Mouse (Mus musculus) midbrain, embryonic 16.5 days (tissue): ENCODE data around the gene Aak1. TPM values are rescaled to one million over a fixed set of nuclear protein-coding genes. Genes with fewer than 3 reads are reported as not detected.
"Not testable (repeated sequence)": the region's sequence is repeated elsewhere in the genome, so short reads cannot be mapped to it uniquely, and the experiment has no call there.

Experiments used
- ATAC-seq: fragments of 200-750 bp; cut with Nextera tagmentation; 2 replicates; pipeline ENCODE4 v1.8.0; 2017; ENCODE audit warnings: moderate TSS enrichment
- H3K27ac ChIP-seq: fragments of 300-500 bp; sonication (generic); 2 replicates; pipeline ENCODE4 v1.5.1; 2014; ENCODE audit warnings: mild to moderate bottlenecking, low read length, mixed read lengths
- H3K27me3 ChIP-seq: fragments of 300-500 bp; sonication (generic); 2 replicates; pipeline ENCODE4 v1.6.1; 2014; ENCODE audit warnings: low read depth, low read length, mixed read lengths; ENCODE audit not compliant: control insufficient read depth, insufficient read depth
- H3K36me3 ChIP-seq: fragments of 300-500 bp; sonication (generic); 2 replicates; pipeline ENCODE4 v1.6.1; 2014; ENCODE audit warnings: mild to moderate bottlenecking, low read length, moderate library complexity, mixed read lengths; ENCODE audit not compliant: control insufficient read depth, insufficient read depth
- H3K4me1 ChIP-seq: fragments of 300-500 bp; sonication (generic); 2 replicates; pipeline ENCODE4 v1.6.1; 2014; ENCODE audit warnings: mild to moderate bottlenecking, low read length, mixed read lengths; ENCODE audit not compliant: control insufficient read depth, insufficient read depth
- H3K4me2 ChIP-seq: fragments of 300-500 bp; sonication (generic); 2 replicates; pipeline ENCODE4 v1.6.1; 2014; ENCODE audit warnings: mild to moderate bottlenecking, low read length, mixed read lengths
- H3K4me3 ChIP-seq: fragments of 300-500 bp; sonication (generic); 2 replicates; pipeline ENCODE4 v1.5.1; 2014; ENCODE audit warnings: low read depth, mild to moderate bottlenecking, low read length, moderate library complexity, mixed read lengths
- H3K9ac ChIP-seq: fragments of 300-500 bp; sonication (generic); 2 replicates; pipeline ENCODE4 v1.6.1; 2014; ENCODE audit warnings: low read depth, low read length, mixed read lengths
- H3K9me3 ChIP-seq: fragments of 300-500 bp; sonication (generic); replicated peaks from 2 replicates; pipeline ENCODE4 v1.6.1; 2014; ENCODE audit warnings: mild to moderate bottlenecking, low read length, mixed read lengths; ENCODE audit not compliant: control insufficient read depth, poor library complexity, severe bottlenecking
- WGBS: fragments of 180-500 bp; shearing (Covaris S2); extraction: QIAGEN DNeasy Blood & Tissue Kit; methylation state at CpG from one replicate; pipeline ENCODE4 v1.1.7; 2014; 5-methylcytosine and 5-hydroxymethylcytosine counted together
- polyA plus RNA-seq: library from polyadenylated mRNA; unstranded; fragments of >200 nt; fragmentation: Nextera tagmentation; extraction: Ambion mirVana; gene quantifications from 2 replicates; pipeline ENCODE4 v1.2.1, GENCODE M21; 2015

Gene Aak1
- polyA plus RNA-seq, 1 experiment from 2014 or later = 44.6 TPM

DNA sequence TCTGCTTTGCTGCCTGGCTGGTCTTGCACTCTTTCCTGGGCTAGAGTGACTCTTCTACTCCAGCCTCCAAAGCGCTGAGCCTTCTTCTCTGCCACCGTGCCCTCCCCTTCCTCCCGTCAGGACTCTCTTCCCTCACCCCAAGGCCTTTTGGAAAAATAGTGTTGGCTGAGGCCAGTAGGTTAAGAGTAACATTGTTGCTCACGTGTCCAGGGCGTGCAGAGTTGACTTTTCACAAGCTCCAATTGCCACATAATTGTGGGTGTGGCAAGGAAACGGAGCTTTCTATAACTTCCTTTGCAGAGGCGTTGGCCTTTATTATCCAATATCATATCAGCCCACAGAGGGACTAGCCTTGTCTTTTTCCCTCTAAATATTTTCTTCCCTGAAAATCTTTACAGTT, 177.7 kb downstream of the Aak1 start:
- H3K9ac ChIP-seq = no peak overlapping the region
- no peak overlapping the region for H3K4me2 ChIP-seq
- H3K4me1 ChIP-seq = no peaks in the 10 kb centered on the region
- peaks cover 16% of the 10 kb centered on the region for H3K36me3 ChIP-seq
- no peaks in the 10 kb centered on the region for H3K27me3 ChIP-seq
- no peaks in the 10 kb centered on the region for H3K9me3 ChIP-seq
- H3K27ac ChIP-seq = no peak overlapping the region
- ATAC-seq = no peak
- no peak overlapping the region for H3K4me3 ChIP-seq
- 88% methylated on average over 7 of the region's 7 CpGs for WGBS

DNA sequence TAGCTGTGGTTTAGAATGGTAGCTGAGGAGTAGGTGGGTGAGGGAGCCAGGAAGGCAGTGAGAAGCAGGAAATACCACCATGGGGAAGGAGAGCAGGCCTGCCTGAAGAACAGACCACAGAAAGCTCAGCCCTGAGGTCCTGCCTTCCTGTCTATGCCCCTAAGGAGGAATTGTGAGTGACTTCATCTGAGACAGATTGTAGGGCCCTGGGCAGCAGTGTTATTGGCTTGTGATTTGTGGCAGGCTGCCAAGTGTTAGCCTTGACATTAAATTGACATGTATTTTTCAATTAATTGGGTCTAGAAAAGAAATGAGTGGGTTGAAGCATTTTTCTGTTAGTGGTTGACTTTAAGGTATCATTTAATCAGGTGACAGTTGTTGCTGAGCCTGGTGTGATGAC, 179.6 kb downstream of the Aak1 start:
- Histone ChIP-seq H3K36me3 (peaks cover 10% of the 10 kb centered on the region; the same call in 1 of the 2 replicates), H3K4me2 (no peak overlapping the region), H3K4me1 (no peaks in the 10 kb centered on the region), H3K27me3 (no peaks in the 10 kb centered on the region), H3K9ac (no peak overlapping the region), H3K4me3 (no peak overlapping the region), H3K9me3 (no peaks in the 10 kb centered on the region), H3K27ac (no peak overlapping the region)
- ATAC-seq = no peak

DNA sequence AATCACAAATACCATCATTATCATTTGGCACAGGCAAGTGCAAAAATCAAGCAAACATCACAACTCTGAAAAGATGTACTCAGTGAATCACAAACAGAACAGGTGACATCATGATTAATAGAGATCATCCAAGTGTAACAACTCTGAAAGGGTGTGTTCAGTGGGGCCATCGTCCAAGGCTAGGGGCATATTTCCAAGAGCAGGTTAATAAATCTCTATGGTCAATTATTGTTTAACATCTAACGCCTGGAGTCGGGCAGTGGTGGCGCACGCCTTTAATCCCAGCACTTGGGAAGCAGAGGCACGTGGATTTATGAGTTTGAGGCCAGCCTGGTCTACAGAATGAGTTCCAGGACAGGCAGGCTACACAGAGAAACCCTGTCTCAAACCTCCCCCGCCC, 182.0 kb downstream of the Aak1 start:
- H3K9ac ChIP-seq, H3K9me3 ChIP-seq, ATAC-seq, H3K36me3 ChIP-seq, H3K27me3 ChIP-seq, H3K27ac ChIP-seq, H3K4me1 ChIP-seq, H3K4me2 ChIP-seq, H3K4me3 ChIP-seq: not testable (repeated sequence)
- WGBS = 89% methylated on average over 7 of the region's 7 CpGs

DNA sequence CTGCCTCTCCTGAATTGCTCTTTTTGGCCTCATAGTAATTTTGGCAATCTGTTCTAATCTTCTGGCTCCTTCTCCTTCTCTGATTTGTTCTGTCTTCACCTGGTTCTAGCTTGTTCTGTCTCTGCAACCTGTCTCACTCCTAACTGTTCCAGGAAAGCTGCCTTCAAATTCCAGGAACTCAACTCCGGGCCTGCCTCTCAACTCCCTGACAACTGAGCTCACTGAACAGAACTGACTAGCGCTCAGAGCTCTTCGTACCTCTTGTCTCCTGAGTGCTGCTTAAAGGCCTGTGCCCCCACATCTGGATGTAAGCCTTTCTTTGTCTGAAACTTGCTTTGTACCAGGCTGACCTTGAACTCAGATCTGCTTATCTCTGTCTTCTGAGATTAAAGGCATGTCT, 183.1 kb downstream of the Aak1 start:
- no peak overlapping the region for H3K27ac ChIP-seq
- no peak overlapping the region for H3K9ac ChIP-seq
- H3K36me3 ChIP-seq = no peaks in the 10 kb centered on the region
- 91% methylated on average over 3 of the region's 3 CpGs for WGBS
- no peaks in the 10 kb centered on the region for H3K4me1 ChIP-seq
- H3K4me3 ChIP-seq = no peak overlapping the region
- no peak for ATAC-seq
- H3K9me3 ChIP-seq = no peaks in the 10 kb centered on the region
- no peaks in the 10 kb centered on the region for H3K27me3 ChIP-seq
- no peak overlapping the region for H3K4me2 ChIP-seq

DNA sequence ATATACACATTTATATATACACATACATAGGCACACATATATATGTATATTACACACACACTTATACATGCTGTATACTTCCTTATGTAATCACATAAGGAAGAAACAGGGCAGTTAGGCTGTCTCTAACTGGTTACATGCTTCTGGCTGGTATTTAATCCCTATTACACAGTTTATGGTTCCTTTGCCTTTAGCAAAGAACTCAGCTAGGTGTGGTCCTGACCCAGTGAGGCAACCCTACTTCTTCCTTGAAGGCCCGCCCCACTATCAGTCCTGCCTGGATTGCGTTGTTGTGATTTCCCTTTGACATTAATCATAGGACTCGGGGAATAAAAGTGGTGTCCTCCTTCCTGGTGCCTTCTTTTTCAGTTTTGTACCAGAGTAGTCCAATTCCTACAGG, 185.1 kb downstream of the Aak1 start:
- H3K27me3 ChIP-seq = no peaks in the 10 kb centered on the region
- no peaks in the 10 kb centered on the region for H3K9me3 ChIP-seq
- H3K4me3 ChIP-seq = no peak overlapping the region
- no peak overlapping the region for H3K27ac ChIP-seq
- H3K9ac ChIP-seq = no peak overlapping the region
- ATAC-seq = no peak
- H3K4me1 ChIP-seq = no peaks in the 10 kb centered on the region
- H3K36me3 ChIP-seq = no peaks in the 10 kb centered on the region
- 92% methylated on average over 3 of the region's 3 CpGs for WGBS
- no peak overlapping the region for H3K4me2 ChIP-seq

DNA sequence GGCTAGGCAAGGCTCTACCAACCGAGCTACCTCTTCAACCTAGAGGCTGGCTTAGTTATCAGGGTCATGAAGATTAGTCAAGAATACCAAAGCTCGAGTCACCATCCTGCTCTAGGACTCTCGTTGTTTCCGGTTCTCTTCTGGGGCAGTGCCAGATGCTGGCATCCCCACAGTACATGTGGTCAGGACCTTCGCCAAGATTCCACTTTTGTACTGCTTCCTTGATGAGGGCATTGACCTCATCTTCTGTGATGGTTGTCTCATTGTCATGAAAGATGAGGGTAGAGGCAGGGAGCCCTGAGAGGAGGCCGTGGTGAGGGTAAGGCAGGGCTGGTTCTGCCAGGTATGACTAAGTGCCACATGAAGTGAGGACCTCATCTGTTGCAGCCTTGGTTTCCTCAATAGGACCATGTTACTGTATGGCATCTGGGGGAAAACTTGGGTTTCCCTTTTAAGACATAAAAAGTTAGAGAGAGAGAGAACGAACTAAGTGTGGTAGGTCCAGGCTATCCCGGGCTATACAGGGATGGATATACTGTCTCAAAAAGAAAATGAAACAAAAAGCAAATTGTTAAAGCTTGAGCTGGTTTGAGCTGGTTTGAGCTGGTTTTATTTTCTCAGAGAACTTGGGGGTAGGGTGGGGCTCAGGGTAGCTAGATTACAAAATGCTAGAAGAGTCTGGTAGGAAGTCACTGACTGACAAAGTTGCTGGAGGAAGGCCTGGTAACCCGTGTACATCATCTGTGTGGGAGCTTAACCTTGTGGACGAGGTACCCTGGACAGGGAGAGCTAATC, 188.7 kb downstream of the Aak1 start:
- WGBS = 84% methylated on average over 10 of the region's 10 CpGs
- H3K4me2 ChIP-seq = no peak overlapping the region
- ATAC-seq = no peak
- no peaks in the 10 kb centered on the region for H3K9me3 ChIP-seq
- H3K36me3 ChIP-seq = no peaks in the 10 kb centered on the region
- no peak overlapping the region for H3K4me3 ChIP-seq
- H3K4me1 ChIP-seq = no peaks in the 10 kb centered on the region
- no peak overlapping the region for H3K27ac ChIP-seq
- H3K9ac ChIP-seq = no peak overlapping the region
- H3K27me3 ChIP-seq = no peaks in the 10 kb centered on the region

DNA sequence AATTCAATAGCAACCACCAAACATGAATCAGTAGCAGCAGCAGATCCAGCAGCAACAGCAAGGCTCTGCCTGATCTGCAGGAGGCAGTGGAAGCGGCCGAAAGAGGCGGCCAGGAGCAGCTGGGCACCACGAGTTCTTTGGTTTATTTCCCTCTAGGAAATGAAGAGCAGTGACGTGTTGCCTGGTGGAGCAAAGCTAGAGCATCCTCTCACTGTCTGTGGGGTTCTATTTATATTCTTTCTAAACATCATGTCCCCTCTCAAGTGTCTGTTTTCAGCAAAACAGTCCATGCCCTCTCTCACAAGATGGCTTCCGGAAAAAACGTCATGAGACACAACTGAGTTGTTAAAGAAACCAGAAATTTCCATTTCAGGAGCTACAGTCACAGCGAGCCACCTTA, 189.8 kb downstream of the Aak1 start:
- Histone ChIP-seq H3K4me2 (no peak overlapping the region), H3K27ac (no peak overlapping the region), H3K36me3 (no peaks in the 10 kb centered on the region), H3K9ac (no peak overlapping the region), H3K9me3 (no peaks in the 10 kb centered on the region), H3K4me1 (peaks cover 10% of the 10 kb centered on the region), H3K27me3 (no peaks in the 10 kb centered on the region), H3K4me3 (no peak overlapping the region)
- WGBS = 86% methylated on average over 8 of the region's 8 CpGs
- no peak for ATAC-seq

DNA sequence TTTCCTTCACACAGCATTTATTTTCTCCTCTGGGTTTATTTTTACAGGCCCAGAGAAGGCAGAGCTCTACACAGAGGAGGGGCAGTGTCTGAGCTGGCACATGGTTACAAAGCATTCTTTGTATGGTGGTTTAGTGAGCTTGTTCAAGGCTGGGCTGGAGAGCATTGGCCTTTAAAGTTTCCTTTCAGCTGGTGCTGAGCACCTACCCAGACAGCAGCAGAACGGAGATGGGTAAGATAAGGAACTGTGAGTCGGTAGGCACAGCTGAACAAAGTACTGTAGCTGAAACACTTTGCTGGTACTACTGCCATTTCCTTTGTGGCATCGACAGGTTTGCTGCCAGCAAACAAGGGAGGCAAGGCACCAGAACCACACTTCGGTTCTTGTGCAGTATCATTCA, 191.7 kb downstream of the Aak1 start:
- Histone ChIP-seq H3K9me3 (no peaks in the 10 kb centered on the region), H3K36me3 (no peaks in the 10 kb centered on the region), H3K4me3 (no peak overlapping the region), H3K27me3 (no peaks in the 10 kb centered on the region), H3K9ac (no peak overlapping the region), H3K27ac (no peak overlapping the region; the same call in 1 of the 2 replicates), H3K4me2 (no peak overlapping the region), H3K4me1 (peaks cover 15% of the 10 kb centered on the region)
- WGBS = 83% methylated on average over 4 of the region's 4 CpGs
- ATAC-seq = no peak

DNA sequence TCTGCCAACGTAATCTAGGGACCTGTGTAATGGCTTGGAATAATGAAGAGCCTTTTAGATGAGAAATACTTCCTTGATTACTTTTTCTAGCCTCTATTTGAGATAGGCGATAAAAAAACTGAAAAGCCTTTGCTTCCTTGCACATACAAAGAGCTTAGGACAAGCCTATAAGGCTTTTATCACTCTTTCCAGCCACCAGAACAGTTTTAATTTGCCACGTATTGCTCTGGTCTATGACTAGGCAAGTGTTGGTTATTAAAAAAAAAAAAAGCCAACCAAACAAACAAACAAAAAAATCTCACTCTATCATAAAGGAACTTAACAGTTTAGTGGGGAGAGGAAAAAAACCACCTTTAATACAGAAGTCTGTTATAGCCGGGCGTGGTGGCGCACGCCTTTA, 192.1 kb downstream of the Aak1 start:
- 92% methylated on average over 7 of the region's 7 CpGs for WGBS
- Histone ChIP-seq H3K27me3 (no peaks in the 10 kb centered on the region), H3K4me2 (peak overlapping the region; percentile 66), H3K4me3 (peak overlapping the region; percentile 83), H3K9me3 (no peaks in the 10 kb centered on the region), H3K9ac (no peak overlapping the region), H3K27ac (no peak overlapping the region; the same call in 1 of the 2 replicates), H3K36me3 (no peaks in the 10 kb centered on the region), H3K4me1 (peaks cover 18% of the 10 kb centered on the region)
- ATAC-seq = no peak
